Mouse (Mus musculus) liver, postnatal 0 days (tissue): ENCODE measurements around the gene Trabd2b.

ENCODE experiments used
- CTCF ChIP-seq: sonication (generic); IDR thresholded peaks from 2 replicates; pipeline ENCODE4 v1.5.1; 2016; ENCODE audit warnings: antibody characterized with exemption, low read depth
- EP300 ChIP-seq: IDR thresholded peaks from 2 replicates; pipeline ENCODE4 v1.6.1; 2016; ENCODE audit warnings: antibody characterized with exemption, low read depth, mild to moderate bottlenecking

DNA sequence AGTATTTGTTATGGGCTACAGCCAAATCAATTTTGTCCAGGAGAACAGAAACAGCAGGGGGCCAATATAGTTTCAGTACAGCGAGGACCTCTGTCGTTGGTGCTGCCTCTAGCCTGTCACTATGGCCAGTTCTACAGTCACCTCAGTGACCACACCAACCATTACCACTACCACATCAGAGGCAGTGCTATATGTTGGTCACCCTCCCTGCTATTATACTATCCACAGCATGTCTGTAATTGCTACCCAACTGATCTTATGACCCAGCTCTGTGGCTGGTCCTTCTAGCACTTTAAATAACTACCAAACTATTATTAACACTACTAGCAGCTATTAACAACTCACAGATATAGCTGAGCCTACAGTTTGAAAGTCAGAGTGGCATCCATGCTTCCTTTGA is 87.5 kb downstream of the Trabd2b start:
- TF ChIP-seq CTCF = no peak
- no peak for TF ChIP-seq EP300
